Comparison of ENCODE assay signal across 8 mouse cellular contexts in genomic region chr4:100722532-100722931, GRCm38 (mm10). TPM values are rescaled to one million over a fixed set of nuclear protein-coding genes. Genes with fewer than 3 reads are reported as not detected.
DNase-seq lines count a peak whose midpoint lies in the region; ATAC-seq and TF ChIP-seq lines count a peak whose summit lies in the region.

No protein-coding gene starts in this region.

- TF ChIP-seq CTCF in E14TG2a.4 (conservative IDR thresholded peaks at IDR 0.05; ENCODE audit: low read length): peak; percentile 56

- H3K4me2 ChIP-seq in midbrain, embryonic 11.5 days: no peak overlapping the region

- no peak overlapping the region for H3K27ac ChIP-seq in heart, embryonic 10.5 days
- no peak overlapping the region for H3K27ac ChIP-seq in midbrain, embryonic 11.5 days (ENCODE audit: low read depth, low read length)

- peak; percentile 6 for DNase-seq in cerebellum, adult 11 months
- DNase-seq in cerebellum, adult 11-12 months: no peak
- peak; percentile 9 for DNase-seq in cerebellum, adult 8-10 months
- DNase-seq in heart, embryonic 10.5 days (ENCODE audit: low spot score): peak; percentile 74
- DNase-seq in layer of hippocampus, postnatal 25 days (ENCODE audit: extremely low spot score in 1 of 2, low spot score in 1 of 2): peak; percentile 26 to 67
- DNase-seq in midbrain, embryonic 11.5 days (ENCODE audit: low spot score, missing footprints): peak; percentile 88
- DNase-seq in thymus, postnatal 36 days: peak; percentile 16 to 24

- 21% methylated on average over 9 of the region's 9 CpGs for WGBS in heart, embryonic 10.5 days
- WGBS in midbrain, embryonic 11.5 days: 33% methylated on average over 9 of the region's 9 CpGs

- H3K27me3 ChIP-seq in E14TG2a.4 (ENCODE audit: insufficient read depth, low read length): no peaks in the 10 kb centered on the region
- no peaks in the 10 kb centered on the region for H3K27me3 ChIP-seq in heart, embryonic 10.5 days (ENCODE audit: insufficient read depth, poor library complexity, severe bottlenecking)
- H3K27me3 ChIP-seq in midbrain, embryonic 11.5 days (ENCODE audit: control insufficient read depth, insufficient read depth, low read length): no peaks in the 10 kb centered on the region

- no peak overlapping the region for H3K4me3 ChIP-seq in E14TG2a.4 (replicated peaks; ENCODE audit: low read length)
- no peak overlapping the region for H3K4me3 ChIP-seq in heart, embryonic 10.5 days
- no peak overlapping the region for H3K4me3 ChIP-seq in midbrain, embryonic 11.5 days (ENCODE audit: low read depth, low read length)

- peaks cover 4% of the 10 kb centered on the region; the same call in 1 of the 2 replicates for H3K4me1 ChIP-seq in E14TG2a.4 (replicated peaks; ENCODE audit: low read depth, low read length)
- H3K4me1 ChIP-seq in heart, embryonic 10.5 days: no peaks in the 10 kb centered on the region
- peaks cover 7% of the 10 kb centered on the region for H3K4me1 ChIP-seq in midbrain, embryonic 11.5 days (ENCODE audit: control insufficient read depth, insufficient read depth, low read length)

- ATAC-seq in midbrain, embryonic 11.5 days (ENCODE audit: low FRiP score): no peak

- no peaks in the 10 kb centered on the region for H3K36me3 ChIP-seq in E14TG2a.4 (ENCODE audit: insufficient read depth, low read length)
- H3K36me3 ChIP-seq in heart, embryonic 10.5 days: no peaks in the 10 kb centered on the region
- H3K36me3 ChIP-seq in midbrain, embryonic 11.5 days (ENCODE audit: control insufficient read depth, insufficient read depth, low read length): no peaks in the 10 kb centered on the region

- H3K9ac ChIP-seq in midbrain, embryonic 11.5 days (ENCODE audit: low read length): no peak overlapping the region

- no peaks in the 10 kb centered on the region for H3K9me3 ChIP-seq in E14TG2a.4 (ENCODE audit: low read length)
- H3K9me3 ChIP-seq in heart, embryonic 10.5 days: no peaks in the 10 kb centered on the region
- H3K9me3 ChIP-seq in midbrain, embryonic 11.5 days (ENCODE audit: control insufficient read depth, low read length): no peaks in the 10 kb centered on the region

RNA-seq across cellular contexts. Expression of gene Cachd1, which starts 53.9 kb away (rescaled TPM):
- polyA plus RNA-seq in heart, embryonic 10.5 days (2016; fragmentation: Nextera tagmentation; extraction: Ambion mirVana): 8.7 and 17.2 TPM in 2 replicates
- total RNA-seq in layer of hippocampus, postnatal 25 days (2021): 10 to 100 TPM; 30.0 to 32.0 TPM
- polyA plus RNA-seq in midbrain, embryonic 11.5 days (2014; fragmentation: Nextera tagmentation; extraction: Ambion mirVana): 36.3 and 39.0 TPM in 2 replicates
